Mouse (Mus musculus) embryonic fibroblast, embryonic 13.5 days (primary cell): ENCODE data around the gene Drg1. TPM values are rescaled to one million over a fixed set of nuclear protein-coding genes. Genes with fewer than 3 reads are reported as not detected.

Source experiments
- H3K27ac ChIP-seq: 2 replicates; pipeline ENCODE4 v1.5.1; 2012; ENCODE audit warnings: low read length, control low read depth, inconsistent platforms; ENCODE audit not compliant: insufficient read depth
- H3K4me1 ChIP-seq: 2 replicates; pipeline ENCODE4 v1.6.1; 2011; ENCODE audit warnings: low read length; ENCODE audit not compliant: control insufficient read depth, insufficient read depth
- H3K4me3 ChIP-seq: 2 replicates; pipeline ENCODE4 v1.5.1; 2011; ENCODE audit warnings: mild to moderate bottlenecking, control low read depth, low read length; ENCODE audit not compliant: insufficient read depth
- CTCF ChIP-seq: IDR thresholded peaks from 2 replicates; pipeline ENCODE4 v1.5.1; 2011; ENCODE audit warnings: mild to moderate bottlenecking, control low read depth, low read length, moderate library complexity, borderline replicate concordance; ENCODE audit not compliant: insufficient read depth
- POLR2A ChIP-seq: IDR thresholded peaks from 2 replicates; pipeline ENCODE4 v1.6.1; 2011; ENCODE audit warnings: low read depth, mild to moderate bottlenecking, control low read depth, low read length, moderate library complexity
- polyA plus RNA-seq: library from polyadenylated mRNA; stranded (reverse); fragments of >200 nt; gene quantifications from 2 replicates; pipeline ENCODE4 v1.2.4, GENCODE M21; 2011; ENCODE audit warnings: low read depth; ENCODE audit not compliant: missing spikeins, insufficient read length

Drg1 gene
- polyA plus RNA-seq, 1 experiment: 112 TPM

DNA sequence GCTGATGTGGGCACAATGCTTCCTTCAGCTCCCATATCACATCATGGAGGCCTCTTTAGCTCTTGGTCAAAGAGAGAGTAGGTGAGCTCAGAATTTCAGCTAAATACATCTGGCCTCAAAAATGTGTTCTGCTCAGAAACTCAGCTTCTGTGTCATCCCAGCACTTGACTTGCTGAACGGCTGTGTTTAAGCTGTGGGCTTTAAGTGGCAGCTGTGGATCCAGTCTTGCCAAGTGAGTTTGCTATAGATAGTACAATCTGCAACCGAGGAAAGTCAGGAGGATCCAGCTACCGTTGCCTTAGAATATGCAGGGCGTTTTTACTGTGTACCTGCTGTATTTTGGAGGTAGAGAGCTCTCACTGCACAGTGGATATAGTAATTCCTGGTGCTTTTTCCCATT lies 36.2 kb upstream of the Drg1 start:
- Histone ChIP-seq H3K27ac (no peak overlapping the region), H3K4me3 (no peak overlapping the region), H3K4me1 (peaks cover 11% of the 10 kb centered on the region)
- no peak for TF ChIP-seq CTCF
- no peak for TF ChIP-seq POLR2A

- H3K27ac ChIP-seq: peak overlapping the region; percentile 39; the same call in 1 of the 2 replicates
- no peak overlapping the region for H3K4me3 ChIP-seq
- TF ChIP-seq POLR2A (no peak), CTCF (no peak)
- peaks cover 11% of the 10 kb centered on the region for H3K4me1 ChIP-seq
These were observed 34.9 kb upstream of the Drg1 start for GRCm38 (mm10) chr11:3301075-3301474.

DNA sequence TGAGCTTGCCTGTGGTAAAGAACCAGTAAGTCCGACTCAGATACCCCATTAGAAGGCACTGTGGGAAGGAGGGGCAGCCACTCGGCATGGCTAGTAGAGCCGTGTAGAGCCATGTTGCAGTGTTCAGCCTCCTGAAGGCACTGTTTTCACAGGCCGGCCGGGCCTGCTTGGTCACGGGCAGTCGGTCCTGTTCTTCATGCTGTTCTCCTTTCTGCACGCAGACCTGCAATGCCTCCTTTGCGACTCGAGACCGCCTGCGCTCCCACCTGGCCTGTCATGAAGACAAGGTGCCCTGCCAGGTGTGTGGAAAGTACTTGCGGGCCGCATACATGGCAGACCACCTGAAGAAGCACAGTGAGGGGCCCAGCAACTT lies 32.6 kb upstream of the Drg1 start:
- no peak overlapping the region for H3K4me3 ChIP-seq
- peaks cover 11% of the 10 kb centered on the region for H3K4me1 ChIP-seq
- no peak overlapping the region for H3K27ac ChIP-seq
- no peak for TF ChIP-seq CTCF
- TF ChIP-seq POLR2A: no peak

GRCm38 (mm10) chr11:3297871-3298812 lies 31.9 kb upstream of the Drg1 start:
- no peak overlapping the region for H3K4me3 ChIP-seq
- TF ChIP-seq CTCF: no peak
- TF ChIP-seq POLR2A: no peak
- H3K4me1 ChIP-seq: peaks cover 11% of the 10 kb centered on the region
- H3K27ac ChIP-seq: no peak overlapping the region

- Histone ChIP-seq H3K4me3 (no peak overlapping the region), H3K27ac (no peak overlapping the region), H3K4me1 (peaks cover 10% of the 10 kb centered on the region)
- no peak for TF ChIP-seq POLR2A
- no peak for TF ChIP-seq CTCF
These were observed 29.8 kb upstream of the Drg1 start for GRCm38 (mm10) chr11:3296056-3296455.

DNA sequence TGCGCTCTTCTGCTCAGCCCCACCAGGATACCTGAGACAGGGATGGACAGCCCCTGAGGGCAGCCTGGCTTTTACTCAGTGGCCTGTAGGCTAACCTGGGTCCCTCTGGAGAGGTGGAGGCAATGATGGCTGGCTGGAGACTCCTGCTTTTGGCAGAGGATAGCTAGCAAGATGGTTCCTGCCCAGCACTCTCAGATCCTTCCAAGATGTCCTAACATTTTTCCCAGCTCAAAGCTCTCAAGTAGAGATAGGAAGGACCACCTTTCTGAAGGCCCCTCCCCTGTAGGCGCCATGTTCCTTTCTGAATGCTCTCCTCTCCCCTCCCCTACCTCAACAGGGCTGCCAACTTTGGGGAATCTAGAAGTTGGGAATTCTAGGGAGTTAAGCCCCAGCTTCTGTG lies 28.4 kb upstream of the Drg1 start:
- peaks cover 7% of the 10 kb centered on the region for H3K4me1 ChIP-seq
- no peak for TF ChIP-seq CTCF
- no peak overlapping the region for H3K27ac ChIP-seq
- H3K4me3 ChIP-seq: no peak overlapping the region

DNA sequence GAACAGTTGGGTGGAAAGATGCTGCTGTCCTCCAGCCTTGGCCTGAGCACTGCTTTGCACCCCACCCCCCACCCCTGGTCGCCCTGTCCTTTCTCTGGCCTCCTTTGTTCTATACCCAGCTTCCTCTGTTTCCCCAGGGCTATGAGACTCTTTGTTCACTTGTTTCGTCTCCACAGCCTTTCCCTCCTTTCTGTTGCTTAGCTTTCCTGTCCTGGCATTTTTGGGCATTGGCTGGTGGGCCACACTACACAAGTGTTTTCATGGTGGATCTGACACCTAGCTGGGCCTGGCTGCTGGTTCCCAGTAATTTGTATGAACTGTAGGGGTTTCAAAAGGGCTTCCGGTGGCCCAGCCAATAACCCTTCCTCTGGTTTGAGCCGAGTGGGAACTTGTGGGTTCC lies 27.1 kb upstream of the Drg1 start:
- peaks cover 7% of the 10 kb centered on the region for H3K4me1 ChIP-seq
- peak overlapping the region; percentile 91 for H3K4me3 ChIP-seq
- no peak for TF ChIP-seq POLR2A
- TF ChIP-seq CTCF: no peak
- no peak overlapping the region for H3K27ac ChIP-seq

DNA sequence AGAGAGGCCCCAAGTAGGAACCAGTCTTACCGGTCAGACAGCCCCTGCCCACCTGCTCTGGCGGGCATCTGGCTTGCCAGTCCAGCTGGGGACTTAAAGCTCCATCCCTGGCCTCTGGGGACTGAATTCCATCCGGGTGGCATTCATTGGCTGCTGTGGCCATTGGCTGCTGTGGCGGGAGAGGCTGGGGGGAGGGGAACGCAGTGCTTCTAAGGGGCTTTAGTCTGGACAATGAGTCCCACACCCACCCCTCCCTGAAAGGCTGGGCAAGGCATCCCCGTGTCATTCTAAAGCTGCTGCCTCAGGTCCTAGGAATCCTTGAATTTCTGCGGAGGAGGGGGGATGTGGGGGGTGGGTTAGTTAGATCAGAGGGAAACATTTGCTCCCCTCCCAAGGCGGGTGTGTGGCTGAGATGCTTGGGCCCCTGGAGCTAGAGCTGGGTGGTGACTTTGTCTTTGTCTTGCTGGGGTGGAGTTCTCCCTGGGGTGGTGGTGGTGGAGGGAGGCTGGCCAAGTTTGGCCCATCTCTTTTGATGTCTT lies 26.6 kb upstream of the Drg1 start:
- Histone ChIP-seq H3K4me3 (peak overlapping the region; percentile 91), H3K4me1 (peaks cover 3% of the 10 kb centered on the region), H3K27ac (peak overlapping the region; percentile 66; the same call in 1 of the 2 replicates)
- no peak for TF ChIP-seq CTCF
- TF ChIP-seq POLR2A: peak; percentile 36; the same call in 1 of the 2 replicates

- no peak for TF ChIP-seq CTCF
- peak; percentile 48 for TF ChIP-seq POLR2A
- peak overlapping the region; percentile 66 for H3K27ac ChIP-seq
- H3K4me3 ChIP-seq: peak overlapping the region; percentile 91
- no peaks in the 10 kb centered on the region; the same call in 1 of the 2 replicates for H3K4me1 ChIP-seq
These were observed 25.8 kb upstream of the Drg1 start for GRCm38 (mm10) chr11:3292062-3292421.

DNA sequence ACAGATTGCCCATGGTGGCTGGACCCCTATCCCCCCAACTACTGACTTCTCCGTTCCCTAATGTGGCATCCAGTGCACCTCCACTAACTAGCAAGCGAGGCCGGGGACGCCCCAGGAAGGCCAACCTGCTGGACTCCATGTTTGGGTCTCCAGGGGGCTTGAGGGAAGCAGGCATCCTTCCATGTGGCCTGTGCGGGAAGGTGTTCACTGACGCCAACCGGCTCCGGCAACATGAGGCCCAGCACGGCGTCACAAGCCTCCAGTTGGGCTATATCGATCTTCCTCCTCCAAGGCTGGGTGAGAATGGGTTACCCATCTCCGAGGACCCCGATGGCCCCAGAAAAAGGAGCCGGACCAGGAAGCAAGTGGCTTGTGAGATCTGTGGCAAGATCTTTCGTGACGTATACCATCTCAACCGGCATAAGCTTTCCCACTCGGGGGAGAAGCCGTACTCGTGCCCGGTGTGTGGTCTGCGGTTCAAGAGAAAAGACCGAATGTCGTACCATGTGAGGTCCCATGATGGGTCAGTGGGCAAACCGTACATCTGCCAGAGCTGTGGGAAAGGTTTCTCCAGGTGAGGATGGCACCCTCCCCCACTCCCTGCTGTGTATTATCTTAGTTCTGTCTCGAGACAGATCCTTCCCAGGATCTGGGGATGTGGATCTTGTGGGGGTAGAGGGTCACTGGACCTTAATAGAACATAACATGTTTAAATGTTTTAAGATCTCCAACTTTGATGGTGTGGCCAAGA lies 25.3 kb upstream of the Drg1 start:
- no peak for TF ChIP-seq POLR2A
- no peak for TF ChIP-seq CTCF
- H3K4me3 ChIP-seq: peak overlapping the region; percentile 91
- no peaks in the 10 kb centered on the region; the same call in 1 of the 2 replicates for H3K4me1 ChIP-seq
- H3K27ac ChIP-seq: peak overlapping the region; percentile 66
